Mouse (Mus musculus) heart, embryonic 15.5 days (tissue): ENCODE results near the gene Slc35a2. TPM values are rescaled to one million over a fixed set of nuclear protein-coding genes. Genes with fewer than 3 reads are reported as not detected.

Source experiments
- ATAC-seq: fragments of 200-750 bp; cut with Nextera tagmentation; replicated peaks from 2 replicates; pipeline ENCODE4 v1.8.0; 2017; ENCODE audit warnings: low read depth, moderate TSS enrichment; ENCODE audit not compliant: insufficient number of reproducible peaks, insufficient read depth, low FRiP score
- H3K27ac ChIP-seq: fragments of 300-500 bp; sonication (generic); 2 replicates; pipeline ENCODE4 v1.5.1; 2015; ENCODE audit warnings: mild to moderate bottlenecking, inconsistent platforms
- H3K27me3 ChIP-seq: fragments of 300-500 bp; sonication (generic); 2 replicates; pipeline ENCODE4 v1.6.1; 2015; ENCODE audit warnings: inconsistent platforms
- H3K36me3 ChIP-seq: fragments of 300-500 bp; sonication (generic); 2 replicates; pipeline ENCODE4 v1.6.1; 2015; ENCODE audit warnings: mild to moderate bottlenecking, inconsistent platforms
- H3K4me1 ChIP-seq: fragments of 300-500 bp; sonication (generic); replicated peaks from 2 replicates; pipeline ENCODE4 v1.6.1; 2015; ENCODE audit warnings: inconsistent platforms
- H3K4me2 ChIP-seq: fragments of 300-500 bp; sonication (generic); 2 replicates; pipeline ENCODE4 v1.6.1; 2015; ENCODE audit warnings: inconsistent platforms, mild to moderate bottlenecking, moderate library complexity
- H3K4me3 ChIP-seq: fragments of 300-500 bp; sonication (generic); 2 replicates; pipeline ENCODE4 v1.5.1; 2015; ENCODE audit warnings: mild to moderate bottlenecking, inconsistent platforms
- H3K9ac ChIP-seq: fragments of 300-500 bp; sonication (generic); 2 replicates; pipeline ENCODE4 v1.6.1; 2015; ENCODE audit warnings: mild to moderate bottlenecking, inconsistent platforms
- H3K9me3 ChIP-seq: fragments of 300-500 bp; sonication (generic); replicated peaks from 2 replicates; pipeline ENCODE4 v1.6.1; 2016; ENCODE audit warnings: inconsistent platforms
- WGBS: fragments of 180-500 bp; shearing (Covaris S2); methylation state at CpG from one replicate; pipeline ENCODE4 v1.1.7; 2015; ENCODE audit warnings: mixed read lengths; 5-methylcytosine and 5-hydroxymethylcytosine counted together
- polyA plus RNA-seq: library from polyadenylated mRNA; unstranded; fragments of >200 nt; fragmentation: Nextera tagmentation; extraction: Ambion mirVana; gene quantifications from 2 replicates; pipeline ENCODE4 v1.2.1, GENCODE M21; 2015

The Slc35a2 gene
- polyA plus RNA-seq: 22.3 and 32.0 TPM in 2 replicates

DNA sequence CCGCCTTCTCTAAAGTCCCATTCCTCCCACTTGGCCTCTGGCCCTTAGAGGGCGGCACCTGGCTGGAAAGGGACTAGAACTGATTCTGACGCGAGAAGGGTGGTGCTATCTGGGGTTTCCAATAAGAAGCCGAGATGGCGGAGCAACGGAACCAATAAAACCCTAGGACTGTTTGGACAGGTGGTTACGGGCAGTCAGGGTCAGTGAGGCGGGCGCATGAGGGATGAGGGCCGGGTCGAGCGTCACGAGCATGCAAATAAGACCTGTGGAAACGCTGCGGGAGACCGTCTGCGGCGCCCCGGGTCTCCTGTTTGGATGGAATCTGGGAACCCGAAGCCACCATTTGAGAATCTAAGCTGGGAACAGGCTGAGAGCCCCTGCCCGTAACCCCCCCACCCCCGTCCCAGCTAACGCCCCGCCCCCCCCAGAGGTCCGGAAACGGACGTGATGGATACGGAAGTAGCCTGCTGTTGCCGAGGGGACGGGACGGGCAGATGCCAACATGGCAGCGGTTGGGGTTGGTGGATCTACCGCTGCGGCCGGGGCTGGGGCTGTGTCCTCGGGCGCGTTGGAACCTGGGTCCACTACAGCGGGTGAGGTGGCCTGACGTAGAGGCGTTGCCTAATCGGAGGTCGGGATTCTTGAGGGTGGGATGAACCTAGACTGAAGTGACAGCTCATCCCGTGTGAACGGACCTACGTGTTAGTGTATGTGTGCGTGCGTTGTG, at the start of gene Slc35a2:
TSS of gene Slc35a2 (plus strand) at position 188 of the 727 bp plus-strand sequence.
- Histone ChIP-seq H3K27me3 (no peaks in the 10 kb centered on the region), H3K36me3 (no peaks in the 10 kb centered on the region), H3K9me3 (no peaks in the 10 kb centered on the region), H3K4me1 (peaks cover 10% of the 10 kb centered on the region), H3K4me3 (peak within 1 kb of the TSS; percentile 69), H3K27ac (peak within 1 kb of the TSS; percentile 88), H3K4me2 (peak within 1 kb of the TSS; percentile 67), H3K9ac (peak within 1 kb of the TSS; percentile 58)
- WGBS: 8% methylated on average over 49 of the region's 49 CpGs
- peak; percentile 92 for ATAC-seq

DNA sequence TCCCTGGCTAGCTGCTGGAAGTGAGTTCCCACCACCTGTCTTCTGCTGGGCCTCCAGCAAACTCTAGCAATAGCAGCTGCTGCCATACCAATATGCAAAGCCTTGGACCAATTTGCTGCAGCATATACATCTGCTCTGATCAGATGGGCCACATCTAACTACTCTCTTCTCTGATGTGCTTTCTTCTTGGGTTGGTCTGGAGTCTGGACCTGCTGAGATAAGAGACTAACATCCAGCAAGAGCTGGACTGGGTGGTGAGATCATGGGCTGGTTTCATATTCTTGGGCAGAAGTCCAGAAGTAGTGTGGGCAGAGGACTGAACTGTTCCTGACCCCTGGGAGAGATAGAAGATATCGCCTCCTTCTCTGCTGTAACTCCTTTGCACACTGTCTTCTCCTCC, 46.7 kb upstream of the Slc35a2 start:
- no peak overlapping the region for H3K27ac ChIP-seq
- ATAC-seq: no peak
- H3K9ac ChIP-seq: no peak overlapping the region
- H3K4me1 ChIP-seq: no peaks in the 10 kb centered on the region
- H3K4me3 ChIP-seq: no peak overlapping the region
- H3K9me3 ChIP-seq: no peaks in the 10 kb centered on the region
- no peak overlapping the region for H3K4me2 ChIP-seq
- no peaks in the 10 kb centered on the region for H3K27me3 ChIP-seq
- WGBS: 53% methylated on average over 1 of the region's 1 CpGs
- H3K36me3 ChIP-seq: no peaks in the 10 kb centered on the region

DNA sequence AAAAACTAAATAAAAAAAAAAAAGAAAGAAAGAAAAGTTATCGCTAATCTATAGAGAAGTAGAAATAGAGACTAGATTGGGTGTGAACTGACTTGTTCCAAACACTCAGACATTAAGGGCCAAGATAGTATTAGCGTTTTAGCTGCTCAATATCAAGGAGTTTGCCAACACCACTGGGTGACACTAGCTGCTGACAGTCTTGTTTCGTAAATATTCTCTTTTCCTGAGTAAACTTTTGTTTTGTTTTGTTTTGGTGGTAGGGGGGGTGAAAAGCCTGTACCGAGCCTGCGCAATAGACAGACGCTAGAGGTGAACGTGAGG, 43.0 kb upstream of the Slc35a2 start:
- Histone ChIP-seq H3K4me1 (0 out of 2 replicates have a peak, but pooled peaks cover 10% of the 10 kb centered on the region), H3K27me3 (no peaks in the 10 kb centered on the region), H3K4me3 (peak overlapping the region; percentile 78), H3K36me3 (no peaks in the 10 kb centered on the region), H3K4me2 (peak overlapping the region; percentile 60), H3K9ac (no peak overlapping the region), H3K27ac (peak overlapping the region; percentile 93), H3K9me3 (no peaks in the 10 kb centered on the region)
- ATAC-seq: no peak
- 13% methylated on average over 7 of the region's 7 CpGs for WGBS

DNA sequence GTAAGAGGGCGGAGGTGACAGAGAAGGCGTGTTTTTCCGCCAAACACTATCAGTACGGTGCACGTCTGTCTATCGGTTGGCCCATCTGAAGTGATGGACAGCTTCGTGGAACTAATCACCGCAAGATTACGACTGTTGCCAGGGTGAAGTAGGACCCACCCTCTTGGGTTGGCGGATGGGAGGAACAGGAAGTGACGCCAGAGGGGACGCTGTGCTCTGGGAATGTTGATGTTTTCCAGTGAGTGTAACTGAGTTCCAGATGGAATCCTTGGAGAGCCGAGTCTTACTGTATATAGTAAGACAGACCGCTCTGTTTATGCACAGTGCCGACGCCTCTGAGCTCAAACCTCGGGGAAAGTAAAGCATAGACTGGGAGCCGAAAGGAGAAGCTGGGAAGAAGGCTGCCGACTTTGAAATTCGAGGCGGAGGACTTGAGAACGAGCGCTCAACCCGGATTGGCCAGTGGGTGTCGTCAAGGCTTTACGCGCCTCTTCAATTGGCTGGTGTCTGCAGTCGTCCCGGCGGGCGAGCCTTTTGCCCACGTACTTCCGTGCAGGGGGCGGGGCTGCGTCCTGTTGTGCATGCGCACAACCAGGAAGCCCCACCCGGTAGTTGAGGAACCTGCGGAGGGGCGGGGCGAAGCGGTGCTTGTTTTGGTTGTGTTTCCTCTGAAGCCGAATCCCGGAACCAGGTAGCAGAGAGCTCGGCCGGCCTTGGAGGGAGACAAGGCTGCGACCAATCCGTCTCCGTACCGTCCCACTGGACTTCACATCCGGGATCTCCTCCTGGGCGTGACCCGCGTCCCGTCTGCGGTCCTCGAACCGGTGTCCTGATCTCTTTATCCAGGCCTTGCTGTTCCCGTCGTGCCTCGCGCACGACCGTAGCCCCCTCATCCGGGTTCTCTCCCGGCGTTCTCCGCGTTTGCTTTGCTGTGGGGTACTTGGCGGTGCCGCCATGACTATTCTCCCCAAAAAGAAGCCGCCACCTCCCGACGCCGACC, 42.4 kb upstream of the Slc35a2 start, which contains the start of gene Otud5:
TSS of gene Otud5 (plus strand) at position 202 of the 1,000 bp plus-strand sequence.
- peak within 1 kb of the TSS; percentile 78 for H3K4me3 ChIP-seq
- no peaks in the 10 kb centered on the region for H3K9me3 ChIP-seq
- no peaks in the 10 kb centered on the region for H3K36me3 ChIP-seq
- peak within 1 kb of the TSS; percentile 93 for H3K27ac ChIP-seq
- H3K9ac ChIP-seq: peak within 1 kb of the TSS; percentile 79
- peak within 1 kb of the TSS; percentile 68 for H3K4me2 ChIP-seq
- ATAC-seq: peak; percentile 96
- H3K4me1 ChIP-seq: 0 out of 2 replicates have a peak, but pooled peaks cover 11% of the 10 kb centered on the region
- no peaks in the 10 kb centered on the region for H3K27me3 ChIP-seq
- 12% methylated on average over 74 of the region's 74 CpGs for WGBS

DNA sequence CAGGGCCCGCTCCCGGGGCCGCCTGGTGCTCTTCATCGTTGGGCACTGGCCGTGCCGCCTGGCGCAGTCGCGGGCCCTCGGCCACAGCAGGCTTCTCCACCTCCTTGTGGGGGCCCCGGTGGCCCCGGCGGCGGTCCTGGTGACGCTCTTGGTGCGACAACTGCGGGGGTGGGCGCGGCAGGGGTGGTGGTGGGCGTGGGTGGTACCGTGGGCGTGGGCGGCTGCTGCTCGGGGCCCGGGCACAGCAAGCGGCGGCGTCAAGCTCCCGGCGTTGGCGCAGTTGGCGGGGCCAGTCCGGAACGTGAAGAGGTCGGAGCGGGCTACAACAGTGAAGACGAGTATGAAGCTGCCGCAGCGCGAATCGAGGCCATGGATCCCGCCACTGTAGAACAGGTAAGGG, 41.5 kb upstream of the Slc35a2 start:
- ATAC-seq: no peak
- WGBS: 6% methylated on average over 33 of the region's 42 CpGs
- Histone ChIP-seq H3K4me2 (peak overlapping the region; percentile 68), H3K9me3 (no peaks in the 10 kb centered on the region), H3K27me3 (no peaks in the 10 kb centered on the region), H3K9ac (peak overlapping the region; percentile 79), H3K4me3 (peak overlapping the region; percentile 78), H3K36me3 (no peaks in the 10 kb centered on the region), H3K27ac (peak overlapping the region; percentile 93), H3K4me1 (0 out of 2 replicates have a peak, but pooled peaks cover 11% of the 10 kb centered on the region)

DNA sequence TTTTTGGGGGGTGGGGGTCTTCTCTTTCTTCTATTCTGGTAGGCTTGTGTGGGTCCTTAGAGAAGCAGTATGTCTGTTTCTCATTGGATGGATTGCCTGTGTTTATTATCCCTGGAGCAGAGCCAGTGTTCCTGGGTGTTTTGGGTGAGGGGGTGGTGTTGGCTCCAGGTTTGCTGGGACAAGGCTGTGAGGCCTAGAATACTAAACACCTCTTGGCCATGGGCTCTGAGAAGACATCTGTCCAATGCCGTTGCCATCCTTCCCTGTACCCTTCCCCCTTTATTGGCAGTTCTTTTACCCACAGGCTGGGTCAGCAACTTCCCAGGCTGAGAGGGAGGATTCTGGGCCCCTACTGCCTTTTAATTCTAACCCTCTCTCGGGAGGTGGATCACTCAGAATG, 36.0 kb upstream of the Slc35a2 start:
- Histone ChIP-seq H3K27me3 (no peaks in the 10 kb centered on the region), H3K4me3 (no peak overlapping the region), H3K4me1 (0 out of 2 replicates have a peak, but pooled peaks cover 10% of the 10 kb centered on the region), H3K36me3 (no peaks in the 10 kb centered on the region), H3K4me2 (no peak overlapping the region), H3K27ac (no peak overlapping the region), H3K9ac (no peak overlapping the region), H3K9me3 (no peaks in the 10 kb centered on the region)
- WGBS: 75% methylated on average over 2 of the region's 2 CpGs
- no peak for ATAC-seq

DNA sequence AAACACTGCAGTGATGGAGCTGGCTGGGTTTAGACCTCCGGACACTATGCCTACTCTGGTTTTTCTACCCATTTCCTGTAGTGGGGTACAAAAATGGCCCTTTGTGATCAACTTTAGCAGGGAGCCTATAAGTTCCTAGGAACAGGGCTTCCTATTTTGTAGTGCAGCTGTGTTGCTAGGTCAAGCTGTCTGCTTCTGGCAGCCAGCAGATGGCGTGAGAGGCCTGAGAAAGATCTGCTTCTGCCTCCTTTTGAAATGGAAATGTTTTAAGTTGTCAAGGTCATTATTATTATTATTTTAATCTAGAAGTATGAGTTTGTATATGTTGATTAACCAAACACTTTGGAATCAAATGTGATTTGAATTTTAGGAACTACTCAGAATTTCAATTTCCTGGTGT, 29.2 kb upstream of the Slc35a2 start:
- no peak for ATAC-seq
- Histone ChIP-seq H3K36me3 (no peaks in the 10 kb centered on the region), H3K4me1 (no peaks in the 10 kb centered on the region)

DNA sequence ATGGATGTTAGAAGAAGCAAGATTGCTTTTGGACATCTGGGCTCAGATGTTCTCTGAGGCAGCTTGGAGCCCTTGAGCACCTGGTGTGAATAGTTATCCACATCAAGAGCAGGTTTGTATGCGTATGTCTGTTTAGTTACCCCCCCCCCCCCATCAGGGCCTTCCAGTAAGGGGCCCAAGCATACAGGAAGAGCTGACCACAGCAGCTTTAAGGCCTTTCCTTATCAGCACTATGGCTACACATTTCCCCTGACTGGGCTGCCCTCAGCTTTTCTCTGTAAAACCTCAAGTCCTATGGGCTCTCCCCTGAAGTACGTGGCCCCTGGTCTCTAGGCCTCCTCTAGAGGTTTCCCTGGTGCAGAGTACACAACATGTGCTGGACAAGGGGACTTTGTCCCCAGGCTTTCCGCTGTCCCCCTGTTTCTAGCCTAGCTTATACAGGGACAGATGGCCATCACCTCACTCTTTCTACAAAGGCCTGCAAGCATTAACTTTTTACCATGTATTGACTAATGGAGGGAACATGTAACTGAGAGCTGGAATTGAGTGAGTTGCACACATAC, 24.6 kb upstream of the Slc35a2 start:
- no peak overlapping the region for H3K9ac ChIP-seq
- ATAC-seq: no peak
- WGBS: 73% methylated on average over 3 of the region's 3 CpGs
- H3K27ac ChIP-seq: no peak overlapping the region
- H3K4me2 ChIP-seq: no peak overlapping the region
- H3K4me3 ChIP-seq: no peak overlapping the region
- no peaks in the 10 kb centered on the region for H3K4me1 ChIP-seq
- no peaks in the 10 kb centered on the region for H3K27me3 ChIP-seq
- no peaks in the 10 kb centered on the region for H3K9me3 ChIP-seq
- no peaks in the 10 kb centered on the region for H3K36me3 ChIP-seq

More for the DNA sequence above, 29.2 kb upstream of the Slc35a2 start:
- Histone ChIP-seq H3K9me3 (no peaks in the 10 kb centered on the region), H3K27me3 (no peaks in the 10 kb centered on the region), H3K4me3 (no peak overlapping the region), H3K27ac (no peak overlapping the region), H3K4me2 (no peak overlapping the region), H3K9ac (no peak overlapping the region)
- 38% methylated on average over 2 of the region's 2 CpGs for WGBS

DNA sequence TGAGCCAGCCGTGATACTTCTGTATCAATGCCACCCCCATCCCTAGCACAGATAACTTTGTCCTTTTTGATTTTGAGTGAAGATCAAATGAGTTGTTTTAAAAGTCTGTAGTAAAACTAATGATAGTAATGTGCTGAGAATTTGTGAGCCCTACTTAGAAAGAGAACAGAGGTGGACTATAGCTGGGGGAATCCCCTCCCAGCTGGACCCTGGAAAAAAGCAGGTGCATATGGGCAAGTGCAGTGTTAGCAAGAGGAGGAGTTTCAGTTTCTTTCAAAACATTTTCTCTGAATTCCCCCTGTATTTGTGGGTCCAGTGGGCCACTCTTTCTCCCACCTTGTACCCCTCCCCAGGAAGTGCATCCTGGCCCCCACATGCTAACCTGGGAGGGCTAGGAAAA, 20.6 kb upstream of the Slc35a2 start:
- ATAC-seq: no peak
- 83% methylated on average over 1 of the region's 1 CpGs for WGBS
- Histone ChIP-seq H3K9ac (no peak overlapping the region), H3K4me3 (no peak overlapping the region), H3K4me2 (no peak overlapping the region), H3K27me3 (no peaks in the 10 kb centered on the region), H3K27ac (no peak overlapping the region), H3K9me3 (no peaks in the 10 kb centered on the region), H3K4me1 (no peaks in the 10 kb centered on the region), H3K36me3 (peaks cover 10% of the 10 kb centered on the region; the same call in 1 of the 2 replicates)

DNA sequence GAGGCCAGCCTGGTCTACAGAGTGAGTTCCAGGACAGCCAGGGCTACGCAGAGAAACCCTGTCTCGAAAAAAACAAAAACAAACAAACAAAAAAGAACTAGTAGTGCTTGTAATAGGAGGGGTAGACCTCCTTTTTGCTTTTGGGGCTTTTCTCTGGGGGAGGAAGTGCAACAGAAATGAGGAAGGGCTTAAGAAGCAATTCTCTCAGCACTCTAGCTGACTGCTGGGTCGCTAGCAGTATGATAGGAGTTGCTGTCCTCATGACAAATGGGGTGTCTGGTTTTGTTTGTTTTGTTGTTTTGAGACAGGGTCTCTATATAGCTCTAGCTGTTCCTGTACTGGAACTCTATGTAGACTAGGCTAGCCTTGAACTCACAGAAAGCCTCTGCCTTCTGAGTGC, 19.3 kb upstream of the Slc35a2 start:
- H3K9ac ChIP-seq: no peak overlapping the region
- 72% methylated on average over 3 of the region's 3 CpGs for WGBS
- no peaks in the 10 kb centered on the region for H3K9me3 ChIP-seq
- H3K27me3 ChIP-seq: no peaks in the 10 kb centered on the region
- H3K27ac ChIP-seq: no peak overlapping the region
- ATAC-seq: no peak
- H3K4me3 ChIP-seq: no peak overlapping the region
- no peak overlapping the region for H3K4me2 ChIP-seq
- no peaks in the 10 kb centered on the region for H3K4me1 ChIP-seq
- H3K36me3 ChIP-seq: peaks cover 11% of the 10 kb centered on the region; the same call in 1 of the 2 replicates

DNA sequence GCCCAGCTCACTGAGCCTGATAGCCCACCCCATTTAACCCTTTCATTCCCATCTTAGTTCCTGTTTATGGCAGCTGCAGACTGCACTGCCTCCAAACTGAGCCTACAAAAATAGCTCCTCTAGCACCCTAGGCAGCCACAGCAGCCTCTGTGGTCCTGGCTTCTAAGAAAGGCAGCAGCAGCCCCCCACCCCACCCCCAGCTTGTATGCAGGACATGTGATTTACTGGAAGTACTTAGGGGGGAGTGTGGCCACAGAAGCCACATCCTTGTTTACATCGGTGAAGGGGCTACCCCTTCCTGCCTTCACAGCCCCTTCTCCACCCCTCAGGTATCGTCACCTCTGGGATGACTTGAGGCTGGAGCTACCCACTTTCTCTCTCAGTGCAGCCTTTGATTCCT, 18.5 kb upstream of the Slc35a2 start:
- Histone ChIP-seq H3K4me1 (no peaks in the 10 kb centered on the region), H3K4me3 (no peak overlapping the region), H3K4me2 (no peak overlapping the region), H3K36me3 (peaks cover 11% of the 10 kb centered on the region; the same call in 1 of the 2 replicates), H3K27me3 (no peaks in the 10 kb centered on the region), H3K9ac (no peak overlapping the region), H3K27ac (no peak overlapping the region), H3K9me3 (no peaks in the 10 kb centered on the region)
- 75% methylated on average over 2 of the region's 2 CpGs for WGBS
- no peak for ATAC-seq
